Mouse (Mus musculus) brain, embryonic 14.5 days (tissue): ENCODE measurements around the gene Tmem171.

Source experiments
- CTCF ChIP-seq: fragments of 200-500 bp; IDR thresholded peaks from 2 replicates; pipeline ENCODE4 v1.5.1; 2012; ENCODE audit warnings: inconsistent platforms, mild to moderate bottlenecking, moderate library complexity, borderline replicate concordance; ENCODE audit not compliant: insufficient read depth, insufficient read length; ENCODE audit errors: extremely low read depth
- POLR2A ChIP-seq: fragments of 200-500 bp; IDR thresholded peaks from 2 replicates; pipeline ENCODE4 v1.6.1; 2012; ENCODE audit warnings: mild to moderate bottlenecking, inconsistent platforms, borderline replicate concordance; ENCODE audit not compliant: poor library complexity, insufficient read depth, insufficient read length, severe bottlenecking; ENCODE audit errors: extremely low read depth

DNA sequence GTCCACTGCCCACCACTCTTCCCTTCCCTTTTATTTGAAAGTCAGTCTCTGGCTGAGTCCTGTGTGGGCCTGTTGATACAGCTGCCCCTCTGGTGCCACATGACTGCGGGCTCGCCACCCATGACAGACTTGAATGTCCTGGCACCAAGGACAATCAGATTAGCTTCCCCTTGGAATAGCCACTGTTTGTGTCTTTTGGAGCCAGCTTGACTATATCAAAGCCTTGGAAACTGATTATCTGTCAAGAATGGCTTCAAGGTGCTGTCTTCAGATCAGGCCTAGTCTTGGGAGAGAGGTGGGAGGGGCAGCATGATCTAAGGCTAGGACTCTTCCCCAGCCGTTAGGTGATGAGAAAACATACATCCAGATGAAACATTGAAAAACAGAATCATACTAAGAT is 2.1 kb upstream of the Tmem171 start:
- TF ChIP-seq POLR2A (no peak), CTCF (no peak)
